Comparison of ENCODE assay signal across 8 mouse cellular contexts in the genomic region with DNA sequence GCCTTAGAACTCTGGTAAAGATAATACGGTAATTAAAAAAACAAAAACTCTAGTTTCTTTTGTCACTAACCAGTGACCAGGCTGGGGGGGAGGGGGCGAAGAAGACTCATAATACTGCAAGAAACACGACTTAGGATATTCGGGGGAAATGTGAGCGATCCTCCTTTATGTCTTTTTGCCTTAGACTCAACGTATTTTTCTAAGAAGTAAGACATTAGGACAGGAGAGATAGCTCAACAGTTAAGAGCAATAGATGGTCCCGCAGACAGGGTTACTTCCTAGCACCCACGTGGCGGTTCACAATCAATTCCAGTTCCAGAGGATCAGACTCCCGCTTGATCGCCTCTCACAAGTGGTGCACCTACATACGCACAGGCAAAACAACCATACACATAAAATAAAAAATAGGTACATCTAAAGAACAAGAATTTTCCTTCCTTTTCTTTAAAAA. TPM values are rescaled to one million over a fixed set of nuclear protein-coding genes. Genes with fewer than 3 reads are reported as not detected.
DNase-seq lines count a peak whose midpoint lies in the region; ATAC-seq and TF ChIP-seq lines count a peak whose summit lies in the region.

No protein-coding gene starts in this region.

- DNase-seq in kidney, postnatal 0 days (ENCODE audit: low spot score), result peak; percentile 78
- DNase-seq in kidney, adult 18-20 months, result no peak
- no peak for DNase-seq in hindbrain, embryonic 10.5 days (ENCODE audit: low spot score)
- DNase-seq in layer of hippocampus, postnatal 14 days (ENCODE audit: low spot score in 2 of 2), result no peak
- DNase-seq in thymus, adult 18-20 months, result no peak
- DNase-seq in spleen, adult 18-20 months, result no peak

- 2% methylated on average over 12 of the region's 12 CpGs for WGBS in kidney, postnatal 0 days
- WGBS in hindbrain, embryonic 10.5 days, result 2% methylated on average over 12 of the region's 12 CpGs
- WGBS in midbrain, embryonic 13.5 days, result 1% methylated on average over 12 of the region's 12 CpGs

- no peaks in the 10 kb centered on the region for H3K27me3 ChIP-seq in kidney, postnatal 0 days (ENCODE audit: insufficient read depth, low read length)
- H3K27me3 ChIP-seq in hindbrain, embryonic 10.5 days (ENCODE audit: insufficient read depth, poor library complexity, severe bottlenecking), result no peaks in the 10 kb centered on the region
- no peaks in the 10 kb centered on the region for H3K27me3 ChIP-seq in midbrain, embryonic 13.5 days

- H3K9ac ChIP-seq in kidney, postnatal 0 days (ENCODE audit: low read depth, low read length), result peak overlapping the region; percentile 42
- H3K9ac ChIP-seq in midbrain, embryonic 13.5 days (replicated peaks), result peak overlapping the region; percentile 57

- H3K27ac ChIP-seq in kidney, postnatal 0 days, result peak overlapping the region; percentile 77
- no peak overlapping the region for H3K27ac ChIP-seq in brown adipose tissue, adult 24 weeks (replicated peaks; ENCODE audit: low read depth, low read length)
- peak overlapping the region; percentile 96 for H3K27ac ChIP-seq in hindbrain, embryonic 10.5 days
- peak overlapping the region; percentile 82 for H3K27ac ChIP-seq in midbrain, embryonic 13.5 days

- H3K4me3 ChIP-seq in kidney, postnatal 0 days (replicated peaks; ENCODE audit: low read depth, low read length), result peak overlapping the region; percentile 56
- H3K4me3 ChIP-seq in brown adipose tissue, adult 24 weeks (ENCODE audit: insufficient read depth, low read depth, low read length), result peak overlapping the region; percentile 81
- H3K4me3 ChIP-seq in hindbrain, embryonic 10.5 days, result peak overlapping the region; percentile 80
- H3K4me3 ChIP-seq in midbrain, embryonic 13.5 days (replicated peaks), result peak overlapping the region; percentile 63

- TF ChIP-seq CTCF in kidney, postnatal 0 days (IDR thresholded peaks at IDR 0.05; ENCODE audit: low read depth), result no peak

- peaks cover 8% of the 10 kb centered on the region; the same call in 1 of the 2 replicates for H3K36me3 ChIP-seq in kidney, postnatal 0 days (ENCODE audit: insufficient read depth, low read length)
- peaks cover 31% of the 10 kb centered on the region for H3K36me3 ChIP-seq in hindbrain, embryonic 10.5 days
- H3K36me3 ChIP-seq in midbrain, embryonic 13.5 days, result peaks cover 19% of the 10 kb centered on the region

- peaks cover 6% of the 10 kb centered on the region for H3K4me1 ChIP-seq in kidney, postnatal 0 days (replicated peaks; ENCODE audit: insufficient read depth, low read length)
- peaks cover 7% of the 10 kb centered on the region; the same call in 1 of the 2 replicates for H3K4me1 ChIP-seq in brown adipose tissue, adult 24 weeks (ENCODE audit: control insufficient read depth, insufficient read depth, insufficient read length, low read length)
- peaks cover 23% of the 10 kb centered on the region for H3K4me1 ChIP-seq in hindbrain, embryonic 10.5 days (replicated peaks)
- H3K4me1 ChIP-seq in midbrain, embryonic 13.5 days (replicated peaks), result peaks cover 26% of the 10 kb centered on the region

- no peak for ATAC-seq in kidney, postnatal 0 days (replicated peaks; ENCODE audit: low FRiP score, low read depth)
- ATAC-seq in midbrain, embryonic 13.5 days, result peak; percentile 37

- H3K4me2 ChIP-seq in kidney, postnatal 0 days (ENCODE audit: low read length), result peak overlapping the region; percentile 66
- peak overlapping the region; percentile 55 for H3K4me2 ChIP-seq in midbrain, embryonic 13.5 days (replicated peaks)

- H3K9me3 ChIP-seq in kidney, postnatal 0 days (replicated peaks; ENCODE audit: low read length), result no peaks in the 10 kb centered on the region
- no peaks in the 10 kb centered on the region for H3K9me3 ChIP-seq in hindbrain, embryonic 10.5 days
- no peaks in the 10 kb centered on the region for H3K9me3 ChIP-seq in midbrain, embryonic 13.5 days

RNA-seq across cellular contexts. Expression of gene Tsacc, which starts 0.7 kb away (rescaled TPM):
- polyA plus RNA-seq in kidney, postnatal 0 days (2015; fragmentation: Nextera tagmentation; extraction: Ambion mirVana), result 13.0 and 13.8 TPM in 2 replicates
- 12.9 and 20.4 TPM in 2 replicates for polyA plus RNA-seq in brown adipose tissue, adult 24 weeks (2012; ENCODE audit: insufficient read depth, insufficient read length, missing spikeins)
- polyA plus RNA-seq in hindbrain, embryonic 10.5 days (2016; fragmentation: Nextera tagmentation; extraction: Ambion mirVana), result 14.4 and 15.4 TPM in 2 replicates
- polyA plus RNA-seq in midbrain, embryonic 13.5 days (2015; fragmentation: Nextera tagmentation; extraction: Ambion mirVana), result 11.2 and 11.6 TPM in 2 replicates
- 1 to 10 TPM; 4.0 to 5.3 TPM for total RNA-seq in layer of hippocampus, postnatal 14 days (2021)

RNA-seq across cellular contexts. Expression of gene Cct3, which starts 0.8 kb away (rescaled TPM):
- 373 and 411 TPM in 2 replicates for polyA plus RNA-seq in kidney, postnatal 0 days (2015; fragmentation: Nextera tagmentation; extraction: Ambion mirVana)
- polyA plus RNA-seq in brown adipose tissue, adult 24 weeks (2012; ENCODE audit: insufficient read depth, insufficient read length, missing spikeins), result 120 and 173 TPM in 2 replicates
- polyA plus RNA-seq in hindbrain, embryonic 10.5 days (2016; fragmentation: Nextera tagmentation; extraction: Ambion mirVana), result 755 and 805 TPM in 2 replicates
- polyA plus RNA-seq in midbrain, embryonic 13.5 days (2015; fragmentation: Nextera tagmentation; extraction: Ambion mirVana), result 529 and 545 TPM in 2 replicates
- 100 to 1,000 TPM; 191 to 198 TPM for total RNA-seq in layer of hippocampus, postnatal 14 days (2021)

RNA-seq across cellular contexts. Expression of gene Gm38392, which starts 9.1 kb away (rescaled TPM):
- 3.8 and 5.1 TPM in 2 replicates for polyA plus RNA-seq in kidney, postnatal 0 days (2015; fragmentation: Nextera tagmentation; extraction: Ambion mirVana)
- polyA plus RNA-seq in brown adipose tissue, adult 24 weeks (2012; ENCODE audit: insufficient read depth, insufficient read length, missing spikeins), result not detected in 2 replicates
- not detected in 2 replicates for polyA plus RNA-seq in hindbrain, embryonic 10.5 days (2016; fragmentation: Nextera tagmentation; extraction: Ambion mirVana)
- polyA plus RNA-seq in midbrain, embryonic 13.5 days (2015; fragmentation: Nextera tagmentation; extraction: Ambion mirVana), result 0.16 TPM in 1 of 2 replicates, not detected in the other
- total RNA-seq in layer of hippocampus, postnatal 14 days (2021), result not detected

RNA-seq across cellular contexts. Expression of gene Glmp, which starts 28.7 kb away (rescaled TPM):
- 306 and 328 TPM in 2 replicates for polyA plus RNA-seq in kidney, postnatal 0 days (2015; fragmentation: Nextera tagmentation; extraction: Ambion mirVana)
- polyA plus RNA-seq in brown adipose tissue, adult 24 weeks (2012; ENCODE audit: insufficient read depth, insufficient read length, missing spikeins), result 96.8 and 101 TPM in 2 replicates
- polyA plus RNA-seq in hindbrain, embryonic 10.5 days (2016; fragmentation: Nextera tagmentation; extraction: Ambion mirVana), result 150 and 157 TPM in 2 replicates
- polyA plus RNA-seq in midbrain, embryonic 13.5 days (2015; fragmentation: Nextera tagmentation; extraction: Ambion mirVana), result 93.4 and 104 TPM in 2 replicates
- 10 to 100 TPM; 86.2 to 90.2 TPM for total RNA-seq in layer of hippocampus, postnatal 14 days (2021)

RNA-seq across cellular contexts. Expression of gene Tmem79, which starts 39.8 kb away (rescaled TPM):
- 6.3 and 7.4 TPM in 2 replicates for polyA plus RNA-seq in kidney, postnatal 0 days (2015; fragmentation: Nextera tagmentation; extraction: Ambion mirVana)
- 89.9 and 111 TPM in 2 replicates for polyA plus RNA-seq in brown adipose tissue, adult 24 weeks (2012; ENCODE audit: insufficient read depth, insufficient read length, missing spikeins)
- polyA plus RNA-seq in hindbrain, embryonic 10.5 days (2016; fragmentation: Nextera tagmentation; extraction: Ambion mirVana), result 1.5 and 2.7 TPM in 2 replicates
- polyA plus RNA-seq in midbrain, embryonic 13.5 days (2015; fragmentation: Nextera tagmentation; extraction: Ambion mirVana), result 0.66 and 2.0 TPM in 2 replicates
- 1 to 10 TPM in 1 of 2 experiments, under 1 TPM in 1; 0.93 to 1.3 TPM for total RNA-seq in layer of hippocampus, postnatal 14 days (2021)
